Mouse (Mus musculus) myocyte (in vitro differentiated cells): Measurements from ENCODE around the gene Fat3.

Experiments
- CEBPB ChIP-seq: IDR thresholded peaks from 2 replicates; pipeline ENCODE4 v1.6.1; 2011; ENCODE audit warnings: mild to moderate bottlenecking, moderate library complexity; ENCODE audit not compliant: poor library complexity, insufficient read depth, severe bottlenecking
- E2F4 ChIP-seq: IDR thresholded peaks from one replicate; pipeline ENCODE4 v1.6.1; 2011; ENCODE audit warnings: mild to moderate bottlenecking, control low read depth, moderate library complexity; ENCODE audit not compliant: insufficient read depth
- MYOG ChIP-seq, 3 experiments: IDR thresholded peaks; one replicate each; pipeline ENCODE4 v1.6.1; 2011; ENCODE audit warnings: control low read depth in 2 of 3, low read depth in 2 of 3, mild to moderate bottlenecking in 2 of 3; ENCODE audit not compliant: insufficient read length in 2 of 3, control insufficient read depth in 1 of 3, insufficient read depth in 1 of 3
- POLR2A ChIP-seq: IDR thresholded peaks from one replicate; pipeline ENCODE4 v1.6.1; 2011; ENCODE audit warnings: low read depth, mild to moderate bottlenecking, control low read depth, moderate library complexity; ENCODE audit not compliant: insufficient read length
- SRF ChIP-seq: IDR thresholded peaks from one replicate; pipeline ENCODE4 v1.6.1; 2011; ENCODE audit warnings: low read depth; ENCODE audit not compliant: control insufficient read depth, insufficient read length
- TCF12 ChIP-seq: IDR thresholded peaks from one replicate; pipeline ENCODE4 v1.6.1; 2011; ENCODE audit warnings: mild to moderate bottlenecking, control low read depth; ENCODE audit not compliant: poor library complexity, insufficient read depth, severe bottlenecking
- TCF3 ChIP-seq: IDR thresholded peaks from one replicate; pipeline ENCODE4 v1.6.1; 2011; ENCODE audit warnings: low read depth, control low read depth; ENCODE audit not compliant: insufficient read length
- USF1 ChIP-seq: IDR thresholded peaks from one replicate; pipeline ENCODE4 v1.6.1; 2011; ENCODE audit warnings: low read depth, mild to moderate bottlenecking, control low read depth, moderate library complexity

DNA sequence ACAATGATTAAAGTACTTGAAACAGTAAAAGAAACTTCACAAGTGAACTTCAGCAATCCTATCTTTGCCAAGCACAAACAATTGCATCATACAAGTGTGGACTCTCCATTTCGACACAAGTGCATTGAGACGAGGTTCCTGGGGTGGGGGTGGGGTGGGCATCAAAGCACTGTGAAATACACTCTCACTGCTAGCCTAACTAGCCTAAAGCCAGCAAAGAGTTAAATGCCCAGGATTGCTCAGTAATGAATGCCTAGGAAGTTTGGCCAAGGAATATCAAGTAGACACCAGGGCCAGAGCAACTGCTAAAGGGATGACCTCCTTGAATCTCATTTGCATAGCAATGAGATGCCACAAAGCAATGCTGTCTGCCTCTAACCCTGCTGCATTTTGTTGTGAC lies 16.3 kb downstream of the Fat3 start:
- no peak for TF ChIP-seq TCF12
- no peak for TF ChIP-seq SRF
- no peak for TF ChIP-seq POLR2A
- TF ChIP-seq CEBPB = no peak
- no peak for TF ChIP-seq TCF3
- TF ChIP-seq E2F4 = no peak
- TF ChIP-seq USF1 = no peak
- no peak for TF ChIP-seq MYOG (IDR thresholded peaks at IDR 0.05; ENCODE audit: control insufficient read depth in 1 of 3, insufficient read depth in 1 of 3, insufficient read length in 2 of 3, low read depth in 2 of 3)
